Mouse (Mus musculus) midbrain, embryonic 15.5 days (tissue): ENCODE measurements around the gene P3h4. TPM values are rescaled to one million over a fixed set of nuclear protein-coding genes. Genes with fewer than 3 reads are reported as not detected.
"Not testable (repeated sequence)": the region's sequence is repeated elsewhere in the genome, so short reads cannot be mapped to it uniquely, and the experiment has no call there.

Source experiments
- ATAC-seq: fragments of 200-750 bp; cut with Nextera tagmentation; replicated peaks from 2 replicates; pipeline ENCODE4 v1.8.0; 2017; ENCODE audit warnings: moderate TSS enrichment
- H3K27ac ChIP-seq: fragments of 300-500 bp; sonication (generic); 2 replicates; pipeline ENCODE4 v1.5.1; 2015; ENCODE audit warnings: mild to moderate bottlenecking, inconsistent platforms
- H3K27me3 ChIP-seq: fragments of 300-500 bp; sonication (generic); replicated peaks from 2 replicates; pipeline ENCODE4 v1.6.1; 2015; ENCODE audit warnings: inconsistent platforms
- H3K36me3 ChIP-seq: fragments of 300-500 bp; sonication (generic); replicated peaks from 2 replicates; pipeline ENCODE4 v1.6.1; 2015; ENCODE audit warnings: inconsistent platforms
- H3K4me1 ChIP-seq: fragments of 300-500 bp; sonication (generic); 2 replicates; pipeline ENCODE4 v1.6.1; 2015; ENCODE audit warnings: inconsistent platforms
- H3K4me2 ChIP-seq: fragments of 300-500 bp; sonication (generic); 2 replicates; pipeline ENCODE4 v1.6.1; 2015; ENCODE audit warnings: inconsistent platforms, mild to moderate bottlenecking, moderate library complexity
- H3K4me3 ChIP-seq: fragments of 300-500 bp; sonication (generic); 2 replicates; pipeline ENCODE4 v1.5.1; 2015; ENCODE audit warnings: mild to moderate bottlenecking, inconsistent platforms
- H3K9ac ChIP-seq: fragments of 300-500 bp; sonication (generic); 2 replicates; pipeline ENCODE4 v1.6.1; 2015; ENCODE audit warnings: mild to moderate bottlenecking, inconsistent platforms
- H3K9me3 ChIP-seq: fragments of 300-500 bp; sonication (generic); 2 replicates; pipeline ENCODE4 v1.6.1; 2016; ENCODE audit warnings: inconsistent platforms
- WGBS: fragments of 180-500 bp; shearing (Covaris S2); methylation state at CpG from one replicate; pipeline ENCODE4 v1.1.7; 2015; ENCODE audit warnings: mixed read lengths; 5-methylcytosine and 5-hydroxymethylcytosine counted together
- microRNA-seq: library from miRNA; unstranded; fragments of <30 nt; microRNA quantifications from one replicate; pipeline ENCODE4, GENCODE M21; 2016
- polyA plus RNA-seq: library from polyadenylated mRNA; unstranded; fragments of >200 nt; fragmentation: Nextera tagmentation; extraction: Ambion mirVana; gene quantifications from 2 replicates; pipeline ENCODE4 v1.2.1, GENCODE M21; 2015

Gene P3h4
- polyA plus RNA-seq, 1 experiment from 2014 or later = 20.3 TPM

DNA sequence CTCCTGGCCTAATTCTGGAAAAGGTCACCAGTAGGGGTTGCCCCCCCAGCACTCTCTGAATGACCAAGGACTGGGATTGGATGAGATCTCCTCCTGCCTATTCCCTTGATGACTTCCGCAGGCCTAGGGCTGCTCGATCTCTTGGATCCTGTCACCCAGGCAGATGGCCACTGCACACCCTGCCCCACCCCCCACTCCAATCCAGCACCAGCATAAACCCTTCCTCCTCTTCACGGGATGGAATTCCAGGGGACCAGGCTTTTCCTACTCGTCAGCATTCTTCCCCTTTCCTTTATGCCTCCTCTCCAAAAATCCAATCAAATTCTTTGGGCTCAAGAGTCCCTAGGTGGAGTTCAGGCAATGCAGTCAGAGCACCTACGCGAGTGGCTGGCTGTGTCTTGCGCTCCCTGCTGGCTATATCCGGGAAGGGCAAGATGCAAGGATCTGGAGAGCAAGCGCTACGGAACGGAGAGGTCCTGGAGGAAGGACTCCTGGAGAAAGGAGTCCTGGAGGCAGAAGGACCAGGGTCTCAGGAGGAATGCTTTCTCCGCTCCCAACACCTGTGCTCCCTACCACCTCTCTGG lies 51.6 kb downstream of the P3h4 start:
- Histone ChIP-seq H3K4me2 (no peak overlapping the region), H3K9ac (no peak overlapping the region), H3K36me3 (no peaks in the 10 kb centered on the region), H3K9me3 (no peaks in the 10 kb centered on the region), H3K27ac (0 out of 2 replicates have a peak overlapping the region, but pooled peaks have one; percentile 45), H3K27me3 (no peaks in the 10 kb centered on the region), H3K4me1 (peaks cover 9% of the 10 kb centered on the region), H3K4me3 (no peak overlapping the region)
- 0 out of 2 replicates have a peak, but pooled peaks have one; percentile 51 for ATAC-seq
- WGBS = 18% methylated on average over 12 of the region's 12 CpGs

DNA sequence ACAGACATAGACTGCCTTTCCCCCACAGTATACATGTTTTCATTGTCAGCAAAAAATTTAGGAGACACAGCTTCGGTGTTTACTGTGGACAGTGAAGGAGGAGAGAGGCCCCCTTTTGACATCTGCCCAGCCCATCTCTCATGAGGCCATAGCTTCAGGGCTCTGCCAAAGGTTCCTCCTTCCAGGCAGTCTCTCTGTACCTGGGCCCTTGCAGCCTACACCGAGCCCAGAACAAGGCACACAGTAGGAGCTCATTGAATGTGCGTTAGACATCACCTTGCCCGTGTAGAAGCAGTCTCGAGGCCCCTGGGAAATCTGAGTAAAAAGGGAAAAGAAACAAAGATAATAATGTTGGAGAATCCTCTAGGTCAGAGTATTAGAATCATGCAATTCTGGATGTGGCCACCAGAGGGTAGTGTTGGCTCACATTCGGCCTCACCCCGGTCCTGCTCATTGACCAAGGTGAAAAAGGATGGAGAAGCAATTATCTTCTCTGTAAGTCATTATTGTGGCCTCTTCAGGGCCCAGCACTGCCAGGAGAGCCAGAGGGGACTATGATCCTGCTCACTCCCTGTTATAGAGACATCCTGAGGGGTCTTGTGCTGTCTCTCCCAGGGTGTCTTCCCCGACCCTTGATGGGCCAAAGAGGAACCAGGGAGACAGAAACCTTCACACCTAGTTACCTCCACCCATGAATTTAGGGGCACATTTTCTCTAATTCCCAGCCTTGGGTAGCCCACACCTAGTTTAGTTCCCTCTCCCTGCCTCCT lies 52.2 kb downstream of the P3h4 start:
- Histone ChIP-seq H3K27ac (0 out of 2 replicates have a peak overlapping the region, but pooled peaks have one; percentile 45), H3K4me3 (no peak overlapping the region)
- WGBS = 15% methylated on average over 8 of the region's 8 CpGs

GRCm38 (mm10) chr11:100361059-100361458 lies 53.6 kb downstream of the P3h4 start:
- not testable (repeated sequence) for H3K9ac ChIP-seq, H3K4me3 ChIP-seq, H3K27me3 ChIP-seq, H3K4me2 ChIP-seq, H3K4me1 ChIP-seq, H3K36me3 ChIP-seq, H3K27ac ChIP-seq, ATAC-seq, H3K9me3 ChIP-seq
- no CpG with 5 or more reads among the region's 13 CpGs for WGBS

More for the DNA sequence above, 52.2 kb downstream of the P3h4 start:
- Histone ChIP-seq H3K4me2 (no peak overlapping the region), H3K4me1 (peaks cover 9% of the 10 kb centered on the region), H3K9ac (no peak overlapping the region), H3K36me3 (no peaks in the 10 kb centered on the region), H3K9me3 (no peaks in the 10 kb centered on the region), H3K27me3 (no peaks in the 10 kb centered on the region)
- peak; percentile 72 for ATAC-seq

GRCm38 (mm10) chr11:100360175-100360574 lies 54.5 kb downstream of the P3h4 start:
- Histone ChIP-seq H3K9ac (no peak overlapping the region), H3K27ac (no peak overlapping the region)
- WGBS = 84% methylated on average over 6 of the region's 6 CpGs

More at GRCm38 (mm10) chr11:100360175-100360574, 54.5 kb downstream of the P3h4 start:
- no peak overlapping the region for H3K4me2 ChIP-seq
- H3K9me3 ChIP-seq = no peaks in the 10 kb centered on the region
- no peak for ATAC-seq
- no peaks in the 10 kb centered on the region for H3K27me3 ChIP-seq
- no peaks in the 10 kb centered on the region for H3K36me3 ChIP-seq
- no peak overlapping the region for H3K4me3 ChIP-seq
- H3K4me1 ChIP-seq = peaks cover 10% of the 10 kb centered on the region

Small RNAs within 50 kb of the gene (microRNA-seq; reads per million reads assigned to microRNA genes)
- not detected for gene Gm27374

Other genes starting within 250 kb of the P3h4 start
- not detected in 2 replicates for gene Krt9, start 221.6 kb downstream of the P3h4 start, polyA plus RNA-seq
- 0.26 and 6.1 TPM in 2 replicates for gene Krt14, start 207.3 kb downstream of the P3h4 start, polyA plus RNA-seq
- not detected in 2 replicates for gene Krt16, start 165.9 kb downstream of the P3h4 start, polyA plus RNA-seq
- gene Krt17, start 153.8 kb downstream of the P3h4 start, polyA plus RNA-seq = 1.1 TPM in 1 of 2 replicates, not detected in the other
- not detected in 2 replicates for gene Krt42, start 145.0 kb downstream of the P3h4 start, polyA plus RNA-seq
- gene Eif1, start 95.0 kb downstream of the P3h4 start, polyA plus RNA-seq = 1,086 and 1,110 TPM in 2 replicates
- 2.0 and 2.3 TPM in 2 replicates for gene Gast, start 80.4 kb downstream of the P3h4 start, polyA plus RNA-seq
- gene Hap1, start 58.7 kb downstream of the P3h4 start, polyA plus RNA-seq = 315 and 316 TPM in 2 replicates
- gene Jup, start 17.1 kb downstream of the P3h4 start, polyA plus RNA-seq = 104 and 105 TPM in 2 replicates
- gene Fkbp10, start 861 bp upstream of the P3h4 start, polyA plus RNA-seq = 23.3 and 27.5 TPM in 2 replicates
- 115 and 116 TPM in 2 replicates for gene Nt5c3b, start 27.0 kb upstream of the P3h4 start, polyA plus RNA-seq
- 0.89 and 1.1 TPM in 2 replicates for gene Klhl10, start 27.1 kb upstream of the P3h4 start, polyA plus RNA-seq
- gene Klhl11, start 57.9 kb upstream of the P3h4 start, polyA plus RNA-seq = 12.4 and 12.8 TPM in 2 replicates
- gene Acly, start 113.2 kb upstream of the P3h4 start, polyA plus RNA-seq = 225 and 227 TPM in 2 replicates
- gene Ttc25, start 130.8 kb upstream of the P3h4 start, polyA plus RNA-seq = 1.8 and 2.4 TPM in 2 replicates
- gene Cnp, start 160.1 kb upstream of the P3h4 start, polyA plus RNA-seq = 38.3 and 40.0 TPM in 2 replicates
- gene Nkiras2, start 204.4 kb upstream of the P3h4 start, polyA plus RNA-seq = 111 and 115 TPM in 2 replicates
- 298 and 326 TPM in 2 replicates for gene Dnajc7, start 205.3 kb upstream of the P3h4 start, polyA plus RNA-seq